Mouse (Mus musculus) left cerebral cortex, postnatal 4 days (tissue): ENCODE measurements around the gene Kif27. TPM values are rescaled to one million over a fixed set of nuclear protein-coding genes. Genes with fewer than 3 reads are reported as not detected.
A peak's percentile ranks its signal among the peaks of the same experiment; 100 is the strongest.

Experiments
- DNase-seq: peaks from one replicate; pipeline ENCODE4 v3.0.0-alpha.2; 2022
- intact Hi-C: fragments of 180-260 bp; cut with DNase I; formaldehyde crosslinking; loops from one replicate; pipeline ENCODE4 v1.15.1; 2025
- microRNA-seq: library from miRNA; unstranded; fragments of <30 nt; microRNA quantifications from one replicate; pipeline ENCODE4 v1.2.0, GENCODE M21; 2022
- total RNA-seq, 2 experiments: library from RNA; stranded (reverse); gene quantifications; 2 replicates each; pipeline ENCODE4 v1.2.3; 2021

The Kif27 gene
- total RNA-seq, 2 experiments from 2014 or later, result 3.3 to 3.8 TPM

DNA sequence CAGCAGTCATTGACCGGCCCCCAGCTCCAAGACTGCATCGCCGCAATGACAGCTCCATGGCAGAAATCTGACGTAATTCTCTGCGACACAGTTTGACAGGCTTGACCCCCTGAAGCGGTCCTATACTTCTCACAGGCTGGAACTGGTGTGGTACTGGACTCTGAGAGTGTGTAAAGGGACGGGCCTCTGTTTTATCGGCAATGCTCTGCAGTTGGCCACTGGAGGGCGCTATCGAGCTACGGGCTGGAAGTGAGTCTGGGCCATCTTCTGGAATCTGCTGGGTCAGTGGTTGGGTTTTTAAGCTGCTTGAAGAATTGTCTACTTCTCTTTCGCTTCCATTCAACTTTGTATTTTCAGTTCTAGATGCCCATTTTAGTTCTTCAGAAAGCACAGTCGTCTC lies 71.1 kb downstream of the Kif27 start:
- intact Hi-C loops, result loop anchor here (2.0 to 5.0 kb wide), 3 partner anchors 99 to 299 kb away; partner anchors contain the start of gene 2210016F16Rik
- peak; percentile 88 for DNase-seq

DNA sequence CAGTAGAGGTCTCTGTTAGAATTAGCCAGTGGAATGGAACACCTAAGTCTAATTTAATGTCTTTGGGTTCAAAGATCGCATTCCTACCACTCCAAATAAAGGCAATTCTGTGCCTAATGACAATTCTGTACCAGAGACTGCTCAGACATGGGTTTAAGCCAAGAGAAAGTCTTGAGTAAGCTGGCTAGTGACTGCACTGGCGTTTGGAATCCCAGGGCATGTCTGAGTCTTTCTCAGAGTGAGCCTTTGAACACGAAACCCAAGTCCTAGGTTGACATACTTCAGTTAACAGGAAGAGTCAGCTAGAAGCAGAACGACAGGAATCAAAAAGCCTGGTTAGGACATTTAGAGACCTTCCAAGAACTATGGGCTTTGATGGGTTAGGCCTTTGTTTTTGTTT lies 75.5 kb downstream of the Kif27 start:
- intact Hi-C loops, result no loop called here
- DNase-seq, result no peak

DNA sequence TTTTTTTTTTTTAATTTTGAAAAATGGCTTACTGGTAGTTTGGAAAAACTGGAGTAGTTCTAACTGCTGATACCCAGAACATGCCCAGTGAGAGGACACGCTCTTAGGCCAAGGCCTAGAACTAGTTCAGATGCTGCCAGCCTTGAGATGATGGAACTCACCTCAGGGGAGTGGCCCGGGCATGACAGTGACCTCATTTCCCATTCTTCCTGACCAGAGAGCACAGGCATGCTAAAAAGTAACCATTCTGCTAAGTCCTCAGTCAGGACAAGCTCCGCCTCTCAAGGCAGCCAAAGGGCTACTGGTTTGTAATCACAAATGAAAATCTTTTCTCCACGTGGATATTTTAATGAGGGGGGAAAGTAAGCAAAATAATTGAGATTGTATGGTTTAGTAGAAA lies 77.0 kb downstream of the Kif27 start:
- intact Hi-C loops, result no loop called here
- no peak for DNase-seq

DNA sequence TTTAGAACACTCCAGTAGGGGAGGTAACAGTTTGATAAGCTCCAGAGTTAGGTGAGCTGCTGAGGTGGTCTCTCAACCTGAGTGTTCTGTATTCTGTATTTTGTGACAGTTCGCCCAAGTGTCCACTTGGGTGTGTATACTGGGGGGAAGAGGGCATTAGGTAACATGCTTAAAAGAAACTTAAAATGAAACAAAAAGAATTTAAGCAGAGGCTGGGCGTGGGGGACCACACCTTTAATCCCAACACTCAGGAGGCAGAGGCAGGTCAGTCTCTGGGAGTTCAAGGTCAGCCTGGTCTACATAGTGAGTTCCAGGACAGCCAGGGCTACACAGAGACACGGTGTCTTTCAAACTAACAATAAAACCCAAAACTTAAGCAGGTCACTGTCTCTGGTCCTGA lies 78.4 kb downstream of the Kif27 start:
- intact Hi-C loops, result no loop called here

DNA sequence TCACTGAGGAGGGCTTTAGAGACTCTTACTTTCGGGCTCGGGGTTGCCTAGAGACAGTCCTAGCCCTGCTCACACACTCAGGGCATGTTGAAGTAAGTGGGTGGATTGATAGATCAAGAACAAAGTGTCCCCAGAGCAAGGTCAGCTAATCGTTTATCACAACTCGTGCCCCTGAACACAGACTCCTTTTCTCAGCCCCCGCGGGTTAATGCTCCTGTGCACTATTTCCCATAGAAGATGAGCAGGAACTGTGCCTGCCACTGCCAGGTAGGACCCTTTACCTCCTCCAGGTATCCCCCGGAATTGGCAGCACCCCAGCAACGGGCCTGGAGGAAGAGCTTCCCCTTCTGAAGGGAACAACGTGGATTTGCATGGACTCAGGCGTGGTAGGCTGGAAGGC lies 82.7 kb downstream of the Kif27 start:
- intact Hi-C loops, result loop anchor here (10.0 kb wide), 1 partner anchor 121 kb away; the partner anchor contains the start of gene Idnk

More for the DNA sequence above, 78.4 kb downstream of the Kif27 start:
- DNase-seq, result no peak

DNA sequence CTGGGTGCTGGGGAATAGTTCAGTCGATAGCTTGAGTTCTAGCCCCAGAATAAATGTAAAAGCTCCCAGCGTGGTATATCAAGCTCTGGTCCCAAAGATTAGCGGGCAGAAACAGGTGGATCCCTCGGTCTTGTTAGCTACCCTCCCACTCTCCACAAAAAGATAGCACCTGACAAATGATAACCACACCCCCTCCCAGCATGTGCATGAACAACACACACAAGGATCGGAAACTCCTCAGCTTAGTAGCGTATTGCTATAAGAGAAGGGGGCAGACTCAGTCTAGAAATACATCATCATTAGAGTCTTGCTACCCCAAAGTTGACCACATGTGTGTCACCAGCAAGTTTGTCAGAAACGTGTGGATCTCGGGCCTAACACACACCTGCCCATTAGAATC lies 83.3 kb downstream of the Kif27 start, which contains the start of gene Gkap1:
Gene Gkap1, minus strand, starts transcription at position 101 of the 400 bp plus-strand sequence.
- no peak for DNase-seq
- intact Hi-C loops, result loop anchor here (10.0 kb wide), 1 partner anchor 121 kb away; the partner anchor contains the start of gene Idnk

More for the DNA sequence above, 82.7 kb downstream of the Kif27 start:
- DNase-seq, result no peak

DNA sequence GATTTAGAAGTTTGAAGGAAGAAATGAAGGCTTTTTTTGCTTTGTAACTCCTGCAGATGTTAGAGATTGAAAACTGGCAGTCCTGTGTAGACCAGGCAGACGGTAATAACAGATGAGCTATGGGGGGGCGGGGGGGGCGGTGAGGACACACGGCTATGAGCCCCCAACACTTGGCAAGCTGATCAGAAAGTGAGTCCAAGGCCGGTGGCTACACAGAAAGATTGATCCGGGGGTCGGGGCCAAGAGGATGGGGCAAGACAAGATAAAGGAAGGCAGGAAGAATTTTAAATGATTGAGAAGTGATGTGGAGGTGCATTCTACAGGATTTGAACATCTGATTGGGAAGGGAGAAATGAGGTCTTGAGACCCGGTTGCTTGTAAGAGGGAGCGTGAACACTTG lies 83.8 kb downstream of the Kif27 start:
- intact Hi-C loops, result loop anchor here (10.0 kb wide), 1 partner anchor 120 kb away; the partner anchor contains the start of gene Idnk

DNA sequence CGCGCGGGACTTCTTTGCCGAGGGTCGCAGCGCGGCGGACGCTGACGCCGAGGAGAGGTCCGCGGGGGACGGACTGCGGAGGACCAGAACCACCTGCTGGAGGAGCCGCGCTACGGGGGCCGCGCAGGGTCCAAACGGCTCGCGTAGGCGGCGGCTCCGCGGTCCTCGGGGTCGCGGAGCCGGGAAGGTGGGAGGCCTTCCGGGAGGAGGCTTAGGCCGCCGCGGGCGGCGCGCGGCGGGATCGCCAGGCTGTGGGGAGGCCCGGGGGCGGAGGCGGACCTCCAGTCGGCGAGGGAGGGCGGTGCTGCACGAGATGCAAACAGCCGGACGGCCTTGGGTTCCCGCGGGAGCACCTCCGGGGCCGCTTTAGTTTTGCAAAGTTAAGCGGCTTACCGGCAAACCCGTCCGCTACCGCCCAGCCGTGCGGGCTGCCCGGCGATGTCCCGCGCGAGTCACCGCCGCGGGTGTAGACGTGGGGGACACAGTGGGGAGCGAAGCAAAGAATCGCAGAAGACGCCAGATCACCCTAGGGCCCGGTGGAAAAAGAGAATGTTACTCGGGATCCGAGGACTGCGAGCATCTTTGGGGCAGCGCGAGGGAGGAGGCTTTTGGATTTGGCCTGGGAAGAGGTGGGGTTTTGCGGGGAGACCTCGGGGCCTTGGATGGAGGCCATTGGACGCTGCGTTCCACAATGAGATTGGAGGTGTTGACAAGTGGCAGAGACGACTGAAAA lies 84.5 kb downstream of the Kif27 start:
- intact Hi-C loops, result loop anchor here (10.0 kb wide), 1 partner anchor 120 kb away; the partner anchor contains the start of gene Idnk

More for the DNA sequence above, 83.8 kb downstream of the Kif27 start:
- DNase-seq, result peak; percentile 16

DNA sequence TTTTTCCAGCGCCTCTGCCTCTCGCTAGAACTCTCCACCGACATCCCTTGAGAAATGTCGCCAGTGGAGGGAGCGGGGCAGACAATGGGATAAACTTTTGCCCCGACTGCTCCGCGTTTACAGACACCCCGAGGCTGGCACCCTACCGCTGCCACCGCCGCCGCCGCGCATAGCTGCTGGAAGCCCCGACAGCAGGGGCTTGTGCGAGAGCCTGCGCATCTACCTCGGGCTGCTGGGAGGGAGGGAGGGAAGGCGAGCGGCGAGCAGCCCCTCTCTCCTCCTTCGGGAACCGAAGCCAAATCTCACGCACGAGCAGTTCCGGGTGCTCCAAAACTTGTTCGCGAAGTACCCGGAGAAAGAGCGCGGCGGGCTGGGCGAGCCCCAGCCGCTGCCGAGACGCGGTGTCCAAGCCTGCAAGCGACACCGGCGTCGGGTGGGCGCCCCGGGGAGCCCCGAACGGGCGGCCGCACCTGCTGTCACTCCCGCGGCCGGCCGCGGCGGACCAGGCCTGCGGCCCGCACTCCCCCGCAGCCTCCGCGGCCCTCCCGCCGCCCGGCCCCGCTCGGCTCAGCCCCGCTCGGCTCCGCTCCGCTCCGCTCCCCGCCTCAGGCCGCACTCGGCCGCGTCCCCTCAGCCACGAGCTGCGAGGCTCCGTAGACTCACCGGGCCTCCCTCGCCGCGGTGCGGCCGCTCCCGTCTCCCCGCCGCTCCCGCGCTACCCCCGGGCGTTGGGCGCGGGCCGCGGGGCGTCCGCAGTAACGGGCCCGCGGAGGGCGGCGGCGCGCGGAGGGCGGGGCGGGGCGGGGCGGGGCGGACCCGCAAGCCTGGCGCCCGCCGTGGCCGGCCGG lies 85.3 kb downstream of the Kif27 start:
- peak; percentile 56 for DNase-seq
- intact Hi-C loops, result loop anchor here (10.0 kb wide), 1 partner anchor 119 kb away; the partner anchor contains the start of gene Idnk

More for the DNA sequence above, 84.5 kb downstream of the Kif27 start:
- DNase-seq, result peak; percentile 74

DNA sequence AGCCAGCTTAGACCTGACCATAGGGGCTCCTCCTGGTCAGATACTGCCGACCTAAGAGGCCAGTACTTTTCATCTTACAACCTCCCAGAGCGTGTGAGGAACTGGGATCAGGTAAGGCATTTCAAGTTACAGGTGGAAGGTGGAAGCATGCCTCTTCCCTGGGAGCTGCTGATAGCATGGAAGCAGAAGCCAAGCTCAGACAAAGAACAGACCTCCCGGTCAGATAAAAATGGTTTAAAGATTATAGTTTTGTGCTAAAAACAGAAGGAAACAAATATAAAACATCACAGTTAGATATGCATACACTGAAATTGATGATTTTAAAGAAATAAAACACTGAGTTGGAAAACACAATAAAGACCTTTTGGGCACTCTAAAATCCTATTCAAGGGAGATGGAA lies 92.1 kb downstream of the Kif27 start:
- no peak for DNase-seq
- intact Hi-C loops, result no loop called here

DNA sequence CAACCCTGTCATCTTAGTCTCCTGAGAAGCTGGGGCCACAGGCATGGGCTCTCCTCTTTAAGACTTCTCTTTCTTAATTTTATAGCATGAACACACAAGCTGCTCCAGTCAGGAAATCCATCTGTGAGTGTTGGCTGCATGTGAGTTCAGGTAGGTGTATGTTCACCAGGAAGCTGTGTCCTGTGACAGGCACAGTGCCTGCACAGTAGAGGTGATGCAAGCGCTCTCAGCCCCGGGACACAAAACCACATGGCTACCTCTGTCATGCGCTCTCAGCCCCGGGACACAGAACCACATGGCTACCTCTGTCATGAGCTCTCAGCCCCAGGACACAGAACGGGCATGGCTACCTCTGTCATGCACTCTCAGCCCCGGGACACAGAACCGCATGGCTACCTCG lies 95.4 kb downstream of the Kif27 start:
- intact Hi-C loops, result no loop called here
- no peak for DNase-seq

DNA sequence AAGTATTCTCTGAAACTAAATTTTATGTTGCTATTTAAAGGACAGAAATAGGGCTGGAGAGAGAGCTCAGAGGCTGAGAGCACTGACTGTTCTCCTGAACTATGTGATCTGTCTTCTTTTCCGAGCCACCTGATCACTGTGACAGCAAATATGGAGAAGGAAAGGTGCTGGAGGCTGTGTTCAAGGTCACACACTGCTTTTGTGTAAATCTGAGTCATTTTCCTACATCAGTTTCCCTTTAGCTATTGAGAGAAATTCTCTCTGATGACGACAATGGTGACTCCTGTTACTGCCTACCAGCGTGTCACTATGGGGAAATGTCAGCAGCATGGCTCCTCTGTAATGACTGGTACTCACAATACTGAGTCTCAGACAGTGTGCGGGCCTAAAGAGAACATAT lies 97.2 kb downstream of the Kif27 start:
- DNase-seq, result no peak
- intact Hi-C loops, result no loop called here

DNA sequence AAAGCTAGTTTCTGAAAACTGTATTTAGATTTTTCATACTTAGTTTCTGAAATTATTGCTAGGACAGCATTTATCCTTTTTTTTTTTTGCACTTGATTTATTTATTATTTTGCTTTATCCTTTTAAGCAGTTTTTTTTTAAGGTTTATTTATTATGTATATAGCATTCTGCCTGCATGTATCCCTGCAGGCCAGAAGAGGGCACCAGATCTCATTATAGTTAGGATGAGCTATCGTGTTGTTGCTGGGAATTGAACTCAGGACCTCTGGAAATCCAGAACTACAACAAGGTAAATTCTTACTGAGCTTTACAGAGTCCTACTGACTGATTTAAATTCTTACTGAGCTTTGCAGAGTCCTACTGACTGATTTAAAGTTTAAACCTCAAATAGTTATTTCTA lies 105.7 kb downstream of the Kif27 start:
- no peak for DNase-seq

DNA sequence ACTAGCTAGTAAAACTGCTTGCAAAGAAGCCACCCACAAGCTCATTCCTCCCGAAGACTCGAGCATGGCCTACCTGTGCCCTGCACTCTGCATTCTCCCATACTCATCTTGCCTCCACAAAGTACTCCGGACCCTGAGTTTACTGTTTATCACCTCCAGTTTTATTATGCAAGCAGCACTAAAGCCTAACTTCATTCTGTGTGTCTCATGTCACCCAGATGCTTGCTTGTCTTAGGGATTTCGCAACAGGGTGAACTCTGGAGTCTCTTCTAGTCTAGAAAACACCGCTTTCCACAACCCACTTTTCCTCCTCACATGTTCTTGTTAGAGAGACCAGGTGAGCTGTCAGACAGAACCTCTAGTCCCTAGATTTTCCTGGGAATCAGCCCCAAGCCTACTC lies 110.0 kb downstream of the Kif27 start:
- intact Hi-C loops, result no loop called here
- no peak for DNase-seq

More for the DNA sequence above, 105.7 kb downstream of the Kif27 start:
- intact Hi-C loops, result no loop called here

Small RNA genes within 50 kb of the gene (microRNA-seq; reads per million reads assigned to microRNA genes)
- not detected for gene Mir6369
- gene Mir7-1, result 138 reads per million, percentile 53 among the genes with 10 or more reads in this experiment

Other genes with a start within 250 kb of the Kif27 start
- gene Klhl3, start 245.5 kb downstream of the Kif27 start, total RNA-seq, result 10 to 100 TPM; 19.4 to 19.8 TPM
- 100 to 1,000 TPM; 224 to 244 TPM for gene Hnrnpa0, start 230.6 kb downstream of the Kif27 start, total RNA-seq
- gene Idnk, start 201.5 kb downstream of the Kif27 start, total RNA-seq, result 10 to 100 TPM; 23.1 to 25.5 TPM
- gene Ubqln1, start 143.5 kb downstream of the Kif27 start, total RNA-seq, result 100 to 1,000 TPM; 129 to 133 TPM
- gene Gkap1, start 83.4 kb downstream of the Kif27 start, total RNA-seq, result 10 to 100 TPM; 26.7 to 28.2 TPM
- 1 to 10 TPM; 7.1 to 8.0 TPM for gene 2210016F16Rik, start 26.1 kb upstream of the Kif27 start, total RNA-seq
- gene Rmi1, start 43.1 kb upstream of the Kif27 start, total RNA-seq, result 10 to 100 TPM; 12.1 to 13.8 TPM
- 100 to 1,000 TPM; 907 to 963 TPM for gene Hnrnpk, start 44.2 kb upstream of the Kif27 start, total RNA-seq